Mouse (Mus musculus): ENCODE results near the gene Prss57. TPM values are rescaled to one million over a fixed set of nuclear protein-coding genes. Genes with fewer than 3 reads are reported as not detected.

Gene Prss57
- polyA plus RNA-seq, 1 experiment from 2014 or later: 0.11 TPM

DNA sequence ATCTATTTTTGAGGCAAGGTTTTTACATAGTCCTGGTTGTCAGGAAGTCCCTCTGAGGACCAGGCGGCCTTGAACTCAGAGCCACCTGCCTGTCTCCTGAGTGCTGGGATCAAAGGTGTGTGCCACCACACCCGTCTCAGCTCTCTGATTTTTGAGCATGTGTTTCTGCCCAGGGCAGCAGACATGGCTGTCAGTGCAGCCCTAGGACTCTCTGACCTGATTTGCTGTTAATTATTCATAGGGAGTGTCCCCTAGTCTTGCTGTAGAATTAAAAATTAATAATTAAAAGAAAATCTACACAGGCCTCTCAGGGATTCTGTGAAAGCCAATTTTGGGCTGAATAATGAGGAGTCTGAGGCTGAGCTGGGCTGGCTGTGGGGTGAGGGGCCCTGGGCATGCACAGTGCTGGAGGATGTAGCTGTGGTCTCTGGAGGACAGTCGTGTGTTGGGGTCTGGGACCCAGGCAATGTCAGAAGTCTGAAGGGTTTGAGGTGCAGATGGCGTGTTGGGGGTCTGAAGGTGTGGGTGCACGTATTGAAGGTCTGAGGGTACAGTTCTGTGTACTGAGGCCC is 23.6 kb upstream of the Prss57 start:
- H3K9me3 ChIP-seq (ENCODE audit: low read length): no peaks in the 10 kb centered on the region
- ATAC-seq (no peak), DNase-seq (ENCODE audit: low spot score) (no peak)
- H3K4me3 ChIP-seq (ENCODE audit: low read depth, low read length): no peak overlapping the region
- H3K27ac ChIP-seq (ENCODE audit: low read length): no peak overlapping the region
- no peak overlapping the region for H3K9ac ChIP-seq (replicated peaks; ENCODE audit: low read depth)
- TF ChIP-seq CTCF (IDR thresholded peaks at IDR 0.05) (no peak), EP300 (IDR thresholded peaks at IDR 0.05) (no peak)
- H3K36me3 ChIP-seq (ENCODE audit: insufficient read depth, low read length): no peaks in the 10 kb centered on the region
- 84% methylated on average over 5 of the region's 5 CpGs for WGBS
- no peaks in the 10 kb centered on the region for H3K4me1 ChIP-seq (ENCODE audit: insufficient read depth, low read depth, low read length)
- no peak overlapping the region for H3K4me2 ChIP-seq (replicated peaks; ENCODE audit: low read depth, low read length)
- no peaks in the 10 kb centered on the region for H3K27me3 ChIP-seq (replicated peaks; ENCODE audit: insufficient read depth, low read length)

DNA sequence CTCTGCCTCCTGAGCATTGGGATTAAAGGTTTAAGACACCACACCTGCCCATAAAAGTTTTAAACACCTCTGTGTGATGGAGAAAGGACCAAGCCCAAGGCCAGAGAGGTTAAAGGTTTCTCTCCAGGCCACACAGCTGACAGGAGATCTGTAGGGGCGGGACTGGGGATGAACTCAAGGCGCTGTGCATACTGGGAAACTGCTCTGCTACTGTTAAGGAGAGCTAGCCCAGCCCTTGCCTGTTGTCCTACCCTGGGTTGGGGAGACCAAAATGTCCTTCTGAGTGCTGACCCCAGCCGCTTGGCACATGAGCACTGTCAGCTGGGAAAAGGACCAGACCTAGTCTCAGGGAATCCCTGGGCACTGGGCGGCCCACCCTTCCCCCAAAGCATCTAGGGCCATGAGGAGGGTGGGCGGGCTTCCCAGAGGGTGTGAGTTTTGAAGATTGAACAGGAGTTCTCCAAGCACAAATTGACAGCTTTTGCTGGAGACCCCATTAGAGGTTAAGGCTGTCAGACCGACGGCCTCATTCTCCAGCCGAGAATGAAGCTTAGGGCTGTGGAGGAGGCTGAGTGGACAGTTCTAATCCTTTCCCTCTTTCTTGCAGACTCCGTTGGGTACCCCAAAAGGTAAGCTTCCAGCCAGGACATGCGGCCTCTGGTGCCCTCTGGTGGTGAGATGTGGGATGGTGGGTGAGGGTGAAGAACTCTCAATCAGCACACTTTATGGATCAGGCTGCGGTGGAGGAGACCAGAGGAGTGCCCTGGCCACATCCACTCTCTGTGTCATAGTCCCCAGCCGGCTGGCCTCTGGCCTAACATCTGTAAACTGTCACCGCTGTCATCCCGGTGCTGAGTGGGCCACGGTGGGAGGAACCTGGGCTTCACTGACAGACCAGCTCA is 21.2 kb upstream of the Prss57 start:
- Histone ChIP-seq H3K27me3 (replicated peaks; ENCODE audit: insufficient read depth, low read length) (no peaks in the 10 kb centered on the region), H3K4me1 (ENCODE audit: insufficient read depth, low read depth, low read length) (no peaks in the 10 kb centered on the region), H3K9ac (replicated peaks; ENCODE audit: low read depth) (no peak overlapping the region), H3K4me3 (ENCODE audit: low read depth, low read length) (no peak overlapping the region), H3K36me3 (ENCODE audit: insufficient read depth, low read length) (no peaks in the 10 kb centered on the region), H3K9me3 (ENCODE audit: low read length) (no peaks in the 10 kb centered on the region), H3K4me2 (replicated peaks; ENCODE audit: low read depth, low read length) (no peak overlapping the region), H3K27ac (ENCODE audit: low read length) (no peak overlapping the region)
- 32% methylated on average over 15 of the region's 15 CpGs for WGBS
- TF ChIP-seq EP300 (IDR thresholded peaks at IDR 0.05) (no peak), CTCF (IDR thresholded peaks at IDR 0.05) (peak; percentile 98)
- peak; percentile 46 for ATAC-seq
- peak; percentile 58 for DNase-seq (ENCODE audit: low spot score)

DNA sequence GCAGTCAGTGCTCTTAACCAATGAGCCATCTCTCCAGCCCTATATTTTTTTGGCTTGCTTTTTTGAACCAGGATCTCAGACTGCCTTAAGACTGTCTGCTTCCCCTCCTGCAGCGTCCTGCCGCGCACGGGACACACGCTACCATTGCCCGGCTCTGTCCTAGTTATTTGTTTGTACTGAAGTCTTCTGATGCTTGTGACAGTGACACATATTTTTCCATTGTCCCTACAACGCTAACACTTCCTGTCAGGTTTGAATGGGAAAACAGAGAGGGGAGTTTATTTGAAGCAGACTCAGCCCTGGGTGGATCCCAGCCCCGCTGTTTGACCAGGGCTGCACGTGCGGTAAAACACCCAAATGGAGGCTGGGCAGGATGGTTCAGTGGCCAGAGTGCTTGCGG is 18.0 kb upstream of the Prss57 start:
- DNase-seq (ENCODE audit: low spot score) (peak; percentile 69), ATAC-seq (peak; percentile 67)
- WGBS: 59% methylated on average over 11 of the region's 11 CpGs
- Histone ChIP-seq H3K4me3 (ENCODE audit: low read depth, low read length) (no peak overlapping the region), H3K36me3 (ENCODE audit: insufficient read depth, low read length) (no peaks in the 10 kb centered on the region), H3K4me1 (ENCODE audit: insufficient read depth, low read depth, low read length) (no peaks in the 10 kb centered on the region), H3K4me2 (replicated peaks; ENCODE audit: low read depth, low read length) (no peak overlapping the region), H3K9me3 (ENCODE audit: low read length) (no peaks in the 10 kb centered on the region), H3K9ac (replicated peaks; ENCODE audit: low read depth) (no peak overlapping the region), H3K27ac (ENCODE audit: low read length) (peak overlapping the region; percentile 59; the same call in 1 of the 2 replicates), H3K27me3 (replicated peaks; ENCODE audit: insufficient read depth, low read length) (no peaks in the 10 kb centered on the region)
- TF ChIP-seq CTCF (IDR thresholded peaks at IDR 0.05): no peak
- TF ChIP-seq EP300 (IDR thresholded peaks at IDR 0.05): peak; percentile 40; the same call in 1 of the 2 replicates

DNA sequence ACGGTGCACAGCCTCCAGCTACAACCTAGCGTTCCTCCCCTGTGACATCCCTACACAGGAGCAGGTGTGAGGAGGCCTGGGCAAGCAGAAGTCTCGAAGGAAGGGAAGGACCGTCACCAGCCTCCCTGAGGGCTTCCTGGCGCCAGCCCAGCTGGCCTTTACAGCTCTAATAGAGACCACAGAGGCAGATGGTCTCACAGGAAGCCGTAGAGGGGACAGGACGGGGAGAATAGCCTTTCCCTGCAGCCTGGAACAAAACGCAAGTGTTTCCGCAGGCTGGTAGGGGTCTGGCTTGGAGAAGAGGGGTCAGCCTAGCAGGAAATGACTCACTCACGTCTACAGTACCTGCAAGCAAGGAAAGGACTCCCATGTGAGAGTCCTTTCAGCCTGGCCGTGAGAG is 17.1 kb upstream of the Prss57 start:
- no peak overlapping the region for H3K4me3 ChIP-seq (ENCODE audit: low read depth, low read length)
- 0 out of 2 replicates have a peak overlapping the region, but pooled peaks have one; percentile 1 for H3K9ac ChIP-seq (replicated peaks; ENCODE audit: low read depth)
- 74% methylated on average over 11 of the region's 11 CpGs for WGBS
- no peaks in the 10 kb centered on the region for H3K36me3 ChIP-seq (ENCODE audit: insufficient read depth, low read length)
- ATAC-seq: peak; percentile 16; the same call in 1 of the 2 replicates
- no peak for TF ChIP-seq EP300 (IDR thresholded peaks at IDR 0.05)
- no peak for TF ChIP-seq CTCF (IDR thresholded peaks at IDR 0.05)
- no peak for DNase-seq (ENCODE audit: low spot score)
- H3K27ac ChIP-seq (ENCODE audit: low read length): peak overlapping the region; percentile 59; the same call in 1 of the 2 replicates
- H3K4me1 ChIP-seq (ENCODE audit: insufficient read depth, low read depth, low read length): no peaks in the 10 kb centered on the region
- no peaks in the 10 kb centered on the region for H3K9me3 ChIP-seq (ENCODE audit: low read length)
- H3K4me2 ChIP-seq (replicated peaks; ENCODE audit: low read depth, low read length): no peak overlapping the region
- no peaks in the 10 kb centered on the region for H3K27me3 ChIP-seq (replicated peaks; ENCODE audit: insufficient read depth, low read length)

DNA sequence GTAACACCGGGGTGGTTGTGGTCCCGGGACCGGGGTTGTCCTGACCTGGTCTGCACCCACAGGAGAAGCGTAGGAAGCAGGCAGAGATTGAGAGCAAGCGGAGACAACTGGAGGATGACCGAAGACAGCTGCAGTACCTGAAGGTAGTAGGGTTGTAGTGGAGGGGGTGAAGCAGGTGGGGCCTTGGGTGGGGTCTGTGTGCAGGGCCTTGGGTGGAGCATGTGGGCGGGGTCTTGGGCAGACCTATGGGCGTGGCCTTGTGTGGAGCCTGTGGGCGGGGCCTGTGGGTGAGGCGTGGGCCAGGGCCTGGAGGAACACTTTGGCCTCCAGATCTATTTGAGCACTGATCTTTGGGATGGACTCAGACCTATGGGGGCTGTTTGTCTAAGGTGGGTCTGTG is 16.2 kb upstream of the Prss57 start:
- Histone ChIP-seq H3K4me2 (replicated peaks; ENCODE audit: low read depth, low read length) (no peak overlapping the region), H3K4me1 (ENCODE audit: insufficient read depth, low read depth, low read length) (no peaks in the 10 kb centered on the region), H3K9me3 (ENCODE audit: low read length) (no peaks in the 10 kb centered on the region), H3K27ac (ENCODE audit: low read length) (no peak overlapping the region), H3K27me3 (replicated peaks; ENCODE audit: insufficient read depth, low read length) (no peaks in the 10 kb centered on the region), H3K4me3 (ENCODE audit: low read depth, low read length) (no peak overlapping the region), H3K36me3 (ENCODE audit: insufficient read depth, low read length) (no peaks in the 10 kb centered on the region), H3K9ac (replicated peaks; ENCODE audit: low read depth) (no peak overlapping the region)
- TF ChIP-seq EP300 (IDR thresholded peaks at IDR 0.05): no peak
- TF ChIP-seq CTCF (IDR thresholded peaks at IDR 0.05): no peak
- 82% methylated on average over 9 of the region's 10 CpGs for WGBS
- ATAC-seq (no peak), DNase-seq (ENCODE audit: low spot score) (no peak)

DNA sequence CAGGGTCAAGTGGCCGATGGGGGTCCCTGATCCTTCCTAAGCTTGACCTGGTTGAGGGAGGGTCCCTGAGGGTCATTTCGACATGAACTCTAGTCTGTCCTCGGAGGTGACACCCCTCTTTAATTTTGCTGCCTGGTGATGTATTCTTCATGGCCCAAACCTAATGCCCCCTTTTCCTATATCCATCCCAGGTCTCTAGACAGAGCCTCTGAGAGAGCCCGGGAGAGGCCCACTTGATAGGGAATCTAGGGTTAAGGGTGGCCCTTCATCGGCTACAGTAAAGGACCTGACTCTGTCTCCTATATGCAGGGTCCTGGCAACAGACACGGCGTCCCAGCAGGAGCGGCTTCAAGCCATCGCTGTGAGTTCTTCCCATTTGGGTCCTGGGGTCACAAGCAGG is 15.6 kb upstream of the Prss57 start:
- no peaks in the 10 kb centered on the region for H3K9me3 ChIP-seq (ENCODE audit: low read length)
- DNase-seq (ENCODE audit: low spot score) (no peak), ATAC-seq (no peak)
- TF ChIP-seq CTCF (IDR thresholded peaks at IDR 0.05): no peak
- no peak for TF ChIP-seq EP300 (IDR thresholded peaks at IDR 0.05)
- no peaks in the 10 kb centered on the region for H3K27me3 ChIP-seq (replicated peaks; ENCODE audit: insufficient read depth, low read length)
- no peak overlapping the region for H3K4me2 ChIP-seq (replicated peaks; ENCODE audit: low read depth, low read length)
- 81% methylated on average over 9 of the region's 9 CpGs for WGBS
- no peak overlapping the region for H3K4me3 ChIP-seq (ENCODE audit: low read depth, low read length)
- H3K9ac ChIP-seq (replicated peaks; ENCODE audit: low read depth): no peak overlapping the region
- no peaks in the 10 kb centered on the region for H3K36me3 ChIP-seq (ENCODE audit: insufficient read depth, low read length)
- no peak overlapping the region for H3K27ac ChIP-seq (ENCODE audit: low read length)
- no peaks in the 10 kb centered on the region for H3K4me1 ChIP-seq (ENCODE audit: insufficient read depth, low read depth, low read length)

Data from lung, postnatal 0 days (tissue).